Mouse (Mus musculus): Measurements from ENCODE around the gene Agps. TPM values are rescaled to one million over a fixed set of nuclear protein-coding genes. Genes with fewer than 3 reads are reported as not detected.

Gene Agps
- polyA plus RNA-seq, 1 experiment = 10.3 TPM

- WGBS = 3% methylated on average over 37 of the region's 42 CpGs
Observed at GRCm38 (mm10) chr2:75938117-75939063, 106.4 kb downstream of the Agps start, which contains the start of gene Ttc30b. Gene Ttc30b (minus strand): TSS chr2:75938585.

GRCm38 (mm10) chr2:75950685-75951084 is 118.7 kb downstream of the Agps start:
- TF ChIP-seq POLR2A (IDR thresholded peaks at IDR 0.05; ENCODE audit: borderline replicate concordance, extremely low read depth, low read depth, low read length) (no peak), CTCF (IDR thresholded peaks at IDR 0.05; ENCODE audit: insufficient read depth, low read length) (no peak)
- DNase-seq = no peak
- WGBS = 78% methylated on average over 8 of the region's 8 CpGs
- Histone ChIP-seq H3K4me1 (ENCODE audit: control insufficient read depth, insufficient read depth, low read length) (no peaks in the 10 kb centered on the region), H3K4me3 (replicated peaks; ENCODE audit: extremely low read depth, low read depth, low read length) (no peak overlapping the region)

More at GRCm38 (mm10) chr2:75938117-75939063, 106.4 kb downstream of the Agps start, which contains the start of gene Ttc30b:
- peak; percentile 81 for DNase-seq
- TF ChIP-seq POLR2A (IDR thresholded peaks at IDR 0.05; ENCODE audit: borderline replicate concordance, extremely low read depth, low read depth, low read length) (peak; percentile 38; the same call in 1 of the 2 replicates), CTCF (IDR thresholded peaks at IDR 0.05; ENCODE audit: insufficient read depth, low read length) (no peak)
- peaks cover 9% of the 10 kb centered on the region for H3K4me1 ChIP-seq (ENCODE audit: control insufficient read depth, insufficient read depth, low read length)
- H3K4me3 ChIP-seq (replicated peaks; ENCODE audit: extremely low read depth, low read depth, low read length) = peak within 1 kb of the TSS; percentile 92

- WGBS = 90% methylated on average over 5 of the region's 5 CpGs
- TF ChIP-seq POLR2A (IDR thresholded peaks at IDR 0.05; ENCODE audit: borderline replicate concordance, extremely low read depth, low read depth, low read length) (no peak), CTCF (IDR thresholded peaks at IDR 0.05; ENCODE audit: insufficient read depth, low read length) (no peak)
- Histone ChIP-seq H3K4me3 (replicated peaks; ENCODE audit: extremely low read depth, low read depth, low read length) (no peak overlapping the region), H3K4me1 (ENCODE audit: control insufficient read depth, insufficient read depth, low read length) (no peaks in the 10 kb centered on the region)
- no peak for DNase-seq
Observed at GRCm38 (mm10) chr2:75953320-75953719, 121.3 kb downstream of the Agps start.

GRCm38 (mm10) chr2:75955709-75956108 is 123.7 kb downstream of the Agps start:
- no peak for DNase-seq
- Histone ChIP-seq H3K4me3 (replicated peaks; ENCODE audit: extremely low read depth, low read depth, low read length) (no peak overlapping the region), H3K4me1 (ENCODE audit: control insufficient read depth, insufficient read depth, low read length) (0 out of 2 replicates have a peak, but pooled peaks cover 2% of the 10 kb centered on the region)
- 52% methylated on average over 14 of the region's 14 CpGs for WGBS
- TF ChIP-seq POLR2A (IDR thresholded peaks at IDR 0.05; ENCODE audit: borderline replicate concordance, extremely low read depth, low read depth, low read length) (no peak), CTCF (IDR thresholded peaks at IDR 0.05; ENCODE audit: insufficient read depth, low read length) (no peak)

- Histone ChIP-seq H3K4me3 (replicated peaks; ENCODE audit: extremely low read depth, low read depth, low read length) (no peak overlapping the region), H3K4me1 (ENCODE audit: control insufficient read depth, insufficient read depth, low read length) (0 out of 2 replicates have a peak, but pooled peaks cover 2% of the 10 kb centered on the region)
- 51% methylated on average over 18 of the region's 18 CpGs for WGBS
- DNase-seq = no peak
- TF ChIP-seq POLR2A (IDR thresholded peaks at IDR 0.05; ENCODE audit: borderline replicate concordance, extremely low read depth, low read depth, low read length) (no peak), CTCF (IDR thresholded peaks at IDR 0.05; ENCODE audit: insufficient read depth, low read length) (no peak)
Observed at GRCm38 (mm10) chr2:75959183-75959849, 127.3 kb downstream of the Agps start.

- no peak for DNase-seq
- H3K4me3 ChIP-seq (replicated peaks; ENCODE audit: extremely low read depth, low read depth, low read length) = no peak overlapping the region
- TF ChIP-seq CTCF (IDR thresholded peaks at IDR 0.05; ENCODE audit: insufficient read depth, low read length) (no peak), POLR2A (IDR thresholded peaks at IDR 0.05; ENCODE audit: borderline replicate concordance, extremely low read depth, low read depth, low read length) (no peak)
- 26% methylated on average over 15 of the region's 15 CpGs for WGBS
- 0 out of 2 replicates have a peak, but pooled peaks cover 4% of the 10 kb centered on the region for H3K4me1 ChIP-seq (ENCODE audit: control insufficient read depth, insufficient read depth, low read length)
Observed at GRCm38 (mm10) chr2:75959850-75960365, 127.9 kb downstream of the Agps start.

GRCm38 (mm10) chr2:75960366-75961330 is 128.7 kb downstream of the Agps start:
- WGBS = 49% methylated on average over 15 of the region's 15 CpGs
- H3K4me3 ChIP-seq (replicated peaks; ENCODE audit: extremely low read depth, low read depth, low read length) = no peak overlapping the region
- 0 out of 2 replicates have a peak, but pooled peaks cover 4% of the 10 kb centered on the region for H3K4me1 ChIP-seq (ENCODE audit: control insufficient read depth, insufficient read depth, low read length)
- TF ChIP-seq POLR2A (IDR thresholded peaks at IDR 0.05; ENCODE audit: borderline replicate concordance, extremely low read depth, low read depth, low read length) = no peak
- no peak for TF ChIP-seq CTCF (IDR thresholded peaks at IDR 0.05; ENCODE audit: insufficient read depth, low read length)
- DNase-seq = no peak

- TF ChIP-seq CTCF (IDR thresholded peaks at IDR 0.05; ENCODE audit: insufficient read depth, low read length) (no peak), POLR2A (IDR thresholded peaks at IDR 0.05; ENCODE audit: borderline replicate concordance, extremely low read depth, low read depth, low read length) (no peak)
- WGBS = 86% methylated on average over 10 of the region's 10 CpGs
- H3K4me3 ChIP-seq (replicated peaks; ENCODE audit: extremely low read depth, low read depth, low read length) = no peak overlapping the region
- no peak for DNase-seq
- H3K4me1 ChIP-seq (ENCODE audit: control insufficient read depth, insufficient read depth, low read length) = 0 out of 2 replicates have a peak, but pooled peaks cover 4% of the 10 kb centered on the region
Observed at GRCm38 (mm10) chr2:75963211-75963840, 131.3 kb downstream of the Agps start.

Measured in lung, adult 2 months (tissue).